Mouse (Mus musculus): ENCODE data around the gene Gpr89. TPM values are rescaled to one million over a fixed set of nuclear protein-coding genes. Genes with fewer than 3 reads are reported as not detected.

The Gpr89 gene
- polyA plus RNA-seq, 1 experiment from 2014 or later = 38.1 TPM

DNA sequence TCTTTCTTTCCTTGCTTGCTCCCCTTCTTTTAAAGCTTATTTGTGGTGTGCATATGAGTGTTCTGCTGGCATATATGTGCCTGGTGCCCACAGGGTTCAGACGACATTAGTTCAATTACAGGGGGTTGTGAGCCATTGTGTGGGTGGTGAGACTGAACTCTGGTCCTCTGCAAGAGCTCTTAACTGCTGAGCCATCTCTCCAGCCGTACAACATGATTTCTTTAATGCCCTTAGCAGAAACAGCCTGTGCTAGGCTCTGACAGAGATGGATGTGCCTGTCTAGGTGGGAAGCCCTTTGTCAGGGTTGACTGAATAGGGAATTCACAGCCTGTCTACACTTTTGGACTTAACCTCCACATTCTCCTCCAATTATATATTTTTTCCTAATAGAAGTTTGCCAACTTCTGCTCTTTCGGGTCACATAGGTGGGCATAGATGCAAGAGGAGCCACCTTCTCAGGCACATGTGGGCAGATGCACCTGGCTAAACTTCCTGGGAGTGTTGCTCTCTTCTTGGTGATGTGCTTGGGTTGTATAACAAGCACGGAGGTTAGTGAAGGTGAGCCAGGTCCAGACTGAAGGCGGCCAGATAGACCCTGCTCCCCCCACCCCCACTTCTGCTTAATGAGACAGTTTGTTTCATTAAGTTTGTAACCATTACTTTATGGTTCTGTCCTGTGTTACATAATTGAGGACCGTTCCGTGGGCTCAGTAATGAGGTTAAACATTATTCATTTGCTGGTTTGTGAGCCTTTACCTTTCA is 70.4 kb downstream of the Gpr89 start:
- H3K4me3 ChIP-seq = no peak overlapping the region
- H3K27me3 ChIP-seq (replicated peaks; ENCODE audit: low read depth, poor library complexity, severe bottlenecking) = no peaks in the 10 kb centered on the region
- H3K27ac ChIP-seq (replicated peaks) = no peak overlapping the region
- no peaks in the 10 kb centered on the region for H3K9me3 ChIP-seq
- H3K4me1 ChIP-seq = 0 out of 2 replicates have a peak, but pooled peaks cover 3% of the 10 kb centered on the region
- no peak for DNase-seq (ENCODE audit: low spot score)
- 84% methylated on average over 7 of the region's 7 CpGs for WGBS
- H3K36me3 ChIP-seq (replicated peaks) = no peaks in the 10 kb centered on the region

DNA sequence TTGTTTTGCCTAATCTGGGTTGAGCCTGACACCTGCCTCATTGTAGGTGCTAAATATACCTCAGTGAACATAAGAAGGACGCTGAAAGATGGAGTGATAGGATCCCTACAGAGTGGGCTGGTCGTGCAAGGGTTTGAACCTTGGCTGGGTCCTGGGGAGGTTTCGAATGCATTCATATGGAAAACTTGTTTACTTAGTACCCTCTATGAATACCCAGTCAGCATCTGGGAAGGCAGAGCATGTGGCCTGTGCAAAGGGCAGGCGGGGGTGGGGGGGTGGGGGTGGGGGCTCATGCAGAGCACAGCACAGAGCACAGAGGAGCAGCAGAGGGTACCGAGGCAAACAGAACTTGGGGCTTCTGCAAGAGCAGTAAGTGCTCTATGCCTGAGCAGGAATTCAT is 72.2 kb downstream of the Gpr89 start:
- 40% methylated on average over 5 of the region's 5 CpGs for WGBS
- no peak overlapping the region for H3K27ac ChIP-seq (replicated peaks)

DNA sequence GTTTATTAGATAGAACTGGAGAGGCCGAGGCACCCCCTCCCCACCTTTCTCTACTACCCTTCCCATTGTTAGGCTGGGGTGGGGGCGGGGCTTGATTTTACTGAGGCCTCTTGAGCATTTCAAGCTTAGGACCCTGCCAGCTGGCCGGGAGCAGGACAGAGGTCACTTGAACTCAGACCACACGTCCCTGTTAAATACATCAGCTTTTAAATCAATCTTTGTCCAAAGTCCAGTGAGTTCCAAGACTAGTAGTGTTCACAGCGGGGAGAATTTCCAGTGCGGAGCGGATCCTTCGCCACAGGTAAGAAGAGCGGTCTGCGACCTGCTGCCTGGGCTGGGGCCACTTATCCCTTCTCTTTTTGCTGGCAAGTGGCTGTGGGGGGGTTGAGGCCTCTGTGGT is 75.3 kb downstream of the Gpr89 start:
- no peaks in the 10 kb centered on the region for H3K27me3 ChIP-seq (replicated peaks; ENCODE audit: low read depth, poor library complexity, severe bottlenecking)
- no peaks in the 10 kb centered on the region for H3K9me3 ChIP-seq
- H3K36me3 ChIP-seq (replicated peaks) = no peaks in the 10 kb centered on the region
- peaks cover 13% of the 10 kb centered on the region; the same call in 1 of the 2 replicates for H3K4me1 ChIP-seq
- no peak overlapping the region for H3K27ac ChIP-seq (replicated peaks)
- WGBS = 81% methylated on average over 10 of the region's 10 CpGs
- no peak overlapping the region for H3K4me3 ChIP-seq
- DNase-seq (ENCODE audit: low spot score) = no peak

More for the DNA sequence above, 72.2 kb downstream of the Gpr89 start:
- Histone ChIP-seq H3K9me3 (no peaks in the 10 kb centered on the region), H3K27me3 (replicated peaks; ENCODE audit: low read depth, poor library complexity, severe bottlenecking) (no peaks in the 10 kb centered on the region), H3K4me1 (0 out of 2 replicates have a peak, but pooled peaks cover 9% of the 10 kb centered on the region), H3K4me3 (no peak overlapping the region), H3K36me3 (replicated peaks) (no peaks in the 10 kb centered on the region)
- DNase-seq (ENCODE audit: low spot score) = no peak

DNA sequence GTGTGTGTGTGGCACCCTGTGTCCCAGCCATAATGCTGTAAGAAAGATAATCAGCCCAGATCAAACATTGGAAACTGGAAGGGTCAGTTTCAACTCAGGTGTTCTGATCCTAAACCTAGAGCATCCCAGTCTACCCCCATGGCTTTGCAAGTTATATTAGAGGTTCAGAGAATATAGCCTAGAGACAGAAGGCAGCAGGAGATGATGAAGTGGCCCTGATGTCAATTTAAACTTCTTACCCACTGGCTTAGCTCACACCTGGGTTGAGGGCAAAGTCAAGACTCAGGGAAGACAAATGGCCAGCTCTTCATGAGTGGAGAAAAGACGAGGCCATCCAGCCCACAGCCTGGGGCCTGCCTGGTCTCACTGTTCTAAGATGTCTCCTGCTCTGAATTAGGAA is 76.2 kb downstream of the Gpr89 start, which contains the start of the genes Pdzk1 and Cd160:
TSS of gene Pdzk1 (plus strand) at position 301 of the 400 bp plus-strand sequence.
TSS of gene Cd160 (minus strand) at position 368 of the 400 bp plus-strand sequence.
- H3K27ac ChIP-seq (replicated peaks) = no peak within 1 kb of the TSS

DNA sequence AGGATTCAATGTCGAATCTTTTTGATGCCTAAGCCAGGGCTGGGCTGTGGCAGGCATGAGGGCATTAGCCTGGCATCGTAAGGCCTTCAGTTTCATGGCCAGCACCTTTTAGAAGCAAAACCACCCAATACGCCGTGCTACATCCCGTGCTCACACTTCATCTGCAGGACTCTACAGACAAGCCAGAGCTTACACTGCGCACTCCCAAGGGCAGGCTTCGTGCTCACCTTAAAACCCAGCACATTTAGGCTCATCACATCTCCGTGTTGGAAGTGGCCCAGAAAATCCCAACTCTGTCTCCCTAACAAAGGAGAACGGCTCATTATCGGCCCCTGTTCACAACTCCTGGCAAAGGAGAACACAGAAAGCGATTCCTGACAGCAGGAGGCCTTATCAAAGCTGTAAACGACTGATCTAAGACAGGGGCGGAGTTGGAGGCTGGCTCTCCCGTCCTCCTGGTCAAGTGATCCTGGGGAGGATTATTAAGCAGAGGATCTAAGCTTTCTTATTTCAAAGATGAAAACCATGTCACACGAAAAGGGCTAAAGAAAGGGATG is 76.8 kb downstream of the Gpr89 start:
- no peaks in the 10 kb centered on the region for H3K36me3 ChIP-seq (replicated peaks)
- H3K27ac ChIP-seq (replicated peaks) = no peak overlapping the region
- DNase-seq (ENCODE audit: low spot score) = no peak

More for the DNA sequence above, 76.2 kb downstream of the Gpr89 start, which contains the start of the genes Pdzk1 and Cd160:
- Histone ChIP-seq H3K36me3 (replicated peaks) (no peaks in the 10 kb centered on the region), H3K9me3 (no peaks in the 10 kb centered on the region), H3K27me3 (replicated peaks; ENCODE audit: low read depth, poor library complexity, severe bottlenecking) (no peaks in the 10 kb centered on the region), H3K4me1 (peaks cover 13% of the 10 kb centered on the region; the same call in 1 of the 2 replicates), H3K4me3 (no peak within 1 kb of the TSS)
- WGBS = 76% methylated on average over 1 of the region's 1 CpGs
- DNase-seq (ENCODE audit: low spot score) = no peak

DNA sequence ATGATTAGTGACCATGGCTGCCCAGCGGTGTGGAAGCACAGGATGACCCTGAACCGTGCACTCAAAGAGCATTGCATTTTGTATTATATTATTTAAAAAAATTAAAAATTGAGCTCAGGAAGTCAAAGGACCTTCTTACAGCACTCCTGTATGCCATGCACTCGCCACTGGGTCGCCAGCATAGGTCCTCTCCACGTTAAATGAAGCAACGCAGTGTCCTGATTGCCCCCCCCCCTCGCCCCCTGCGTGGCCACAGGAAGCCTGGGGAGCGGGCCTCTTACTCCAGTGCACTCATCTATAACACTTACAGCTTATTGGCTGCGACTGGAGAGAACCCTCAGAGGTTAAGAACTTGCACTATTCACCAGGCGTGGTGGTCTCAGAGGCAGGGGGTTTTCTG is 79.9 kb downstream of the Gpr89 start:
- H3K4me1 ChIP-seq = peaks cover 13% of the 10 kb centered on the region; the same call in 1 of the 2 replicates
- no peaks in the 10 kb centered on the region for H3K9me3 ChIP-seq
- no peaks in the 10 kb centered on the region for H3K27me3 ChIP-seq (replicated peaks; ENCODE audit: low read depth, poor library complexity, severe bottlenecking)
- no peak for DNase-seq (ENCODE audit: low spot score)
- H3K36me3 ChIP-seq (replicated peaks) = no peaks in the 10 kb centered on the region
- H3K4me3 ChIP-seq = no peak overlapping the region
- H3K27ac ChIP-seq (replicated peaks) = no peak overlapping the region
- 49% methylated on average over 11 of the region's 11 CpGs for WGBS

More for the DNA sequence above, 76.8 kb downstream of the Gpr89 start:
- Histone ChIP-seq H3K4me1 (peaks cover 16% of the 10 kb centered on the region; the same call in 1 of the 2 replicates), H3K27me3 (replicated peaks; ENCODE audit: low read depth, poor library complexity, severe bottlenecking) (no peaks in the 10 kb centered on the region), H3K9me3 (no peaks in the 10 kb centered on the region), H3K4me3 (no peak overlapping the region)
- WGBS = 48% methylated on average over 15 of the region's 15 CpGs

DNA sequence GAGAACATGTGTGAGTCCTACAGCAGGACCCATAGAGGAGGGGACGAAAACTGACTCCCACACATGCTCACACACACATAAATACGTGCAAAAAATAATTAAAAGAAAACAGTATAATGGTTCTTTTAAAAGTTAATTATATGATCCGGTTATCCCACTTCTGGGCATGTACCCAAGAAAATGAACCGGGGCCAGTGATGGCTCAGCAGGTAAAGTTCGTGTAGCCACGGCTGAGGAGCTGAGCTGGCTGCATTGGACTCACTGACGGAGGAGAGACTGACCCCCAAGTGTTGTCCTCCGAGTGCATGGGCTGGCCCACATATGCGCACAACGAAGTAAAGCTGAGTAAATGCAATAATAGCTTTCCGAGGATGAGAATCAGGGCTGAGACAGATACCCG is 80.5 kb downstream of the Gpr89 start:
- 86% methylated on average over 12 of the region's 12 CpGs for WGBS
- Histone ChIP-seq H3K9me3 (no peaks in the 10 kb centered on the region), H3K27me3 (replicated peaks; ENCODE audit: low read depth, poor library complexity, severe bottlenecking) (no peaks in the 10 kb centered on the region), H3K27ac (replicated peaks) (no peak overlapping the region), H3K36me3 (replicated peaks) (no peaks in the 10 kb centered on the region), H3K4me3 (no peak overlapping the region), H3K4me1 (peaks cover 12% of the 10 kb centered on the region; the same call in 1 of the 2 replicates)
- no peak for DNase-seq (ENCODE audit: low spot score)

DNA sequence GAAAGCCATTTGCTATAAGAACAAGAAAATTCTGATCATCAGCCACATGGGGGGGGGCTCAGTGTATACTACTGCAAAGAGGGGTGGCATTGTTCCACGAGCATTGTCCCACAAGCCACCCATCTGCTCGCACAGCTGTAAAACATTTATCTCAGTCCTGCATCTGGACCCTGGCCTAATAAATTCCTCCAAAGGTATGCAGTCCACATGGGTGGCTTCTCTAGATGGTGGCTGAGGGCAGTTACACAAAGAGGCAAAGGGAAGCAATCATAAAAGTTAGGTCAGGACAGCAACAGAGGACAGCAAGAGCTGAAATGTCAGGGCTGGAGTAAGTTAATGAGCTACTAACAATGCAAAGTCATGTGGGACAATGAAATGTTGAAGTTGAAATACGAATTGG is 81.4 kb downstream of the Gpr89 start:
- Histone ChIP-seq H3K27ac (replicated peaks) (no peak overlapping the region), H3K36me3 (replicated peaks) (no peaks in the 10 kb centered on the region), H3K9me3 (no peaks in the 10 kb centered on the region), H3K4me3 (no peak overlapping the region), H3K27me3 (replicated peaks; ENCODE audit: low read depth, poor library complexity, severe bottlenecking) (no peaks in the 10 kb centered on the region), H3K4me1 (peaks cover 7% of the 10 kb centered on the region; the same call in 1 of the 2 replicates)
- no peak for DNase-seq (ENCODE audit: low spot score)
- 72% methylated on average over 3 of the region's 3 CpGs for WGBS

DNA sequence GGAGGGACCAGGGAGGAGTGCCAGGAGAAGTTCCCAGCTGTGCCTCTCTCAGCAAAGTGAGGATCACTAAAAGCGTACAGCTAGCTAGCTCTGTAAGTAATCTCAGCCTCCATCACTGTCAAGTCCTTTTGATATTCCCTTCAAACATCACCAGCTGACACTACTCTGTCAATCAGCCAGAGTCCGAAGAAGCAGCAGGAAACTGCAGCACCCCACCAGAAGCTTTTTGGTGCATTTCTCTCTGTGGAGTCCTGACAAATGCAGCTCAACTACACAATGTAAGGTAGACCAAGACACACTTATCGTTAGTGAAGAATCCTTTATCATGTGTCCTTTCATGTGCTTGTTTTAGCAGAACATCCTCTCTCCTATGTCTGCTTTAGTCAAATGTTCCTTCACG is 83.6 kb downstream of the Gpr89 start:
- Histone ChIP-seq H3K4me3 (no peak overlapping the region), H3K4me1 (peaks cover 7% of the 10 kb centered on the region; the same call in 1 of the 2 replicates), H3K36me3 (replicated peaks) (no peaks in the 10 kb centered on the region), H3K9me3 (0 out of 2 replicates have a peak, but pooled peaks cover 6% of the 10 kb centered on the region), H3K27ac (replicated peaks) (no peak overlapping the region), H3K27me3 (replicated peaks; ENCODE audit: low read depth, poor library complexity, severe bottlenecking) (no peaks in the 10 kb centered on the region)
- DNase-seq (ENCODE audit: low spot score) = no peak
- WGBS = 89% methylated on average over 4 of the region's 4 CpGs

DNA sequence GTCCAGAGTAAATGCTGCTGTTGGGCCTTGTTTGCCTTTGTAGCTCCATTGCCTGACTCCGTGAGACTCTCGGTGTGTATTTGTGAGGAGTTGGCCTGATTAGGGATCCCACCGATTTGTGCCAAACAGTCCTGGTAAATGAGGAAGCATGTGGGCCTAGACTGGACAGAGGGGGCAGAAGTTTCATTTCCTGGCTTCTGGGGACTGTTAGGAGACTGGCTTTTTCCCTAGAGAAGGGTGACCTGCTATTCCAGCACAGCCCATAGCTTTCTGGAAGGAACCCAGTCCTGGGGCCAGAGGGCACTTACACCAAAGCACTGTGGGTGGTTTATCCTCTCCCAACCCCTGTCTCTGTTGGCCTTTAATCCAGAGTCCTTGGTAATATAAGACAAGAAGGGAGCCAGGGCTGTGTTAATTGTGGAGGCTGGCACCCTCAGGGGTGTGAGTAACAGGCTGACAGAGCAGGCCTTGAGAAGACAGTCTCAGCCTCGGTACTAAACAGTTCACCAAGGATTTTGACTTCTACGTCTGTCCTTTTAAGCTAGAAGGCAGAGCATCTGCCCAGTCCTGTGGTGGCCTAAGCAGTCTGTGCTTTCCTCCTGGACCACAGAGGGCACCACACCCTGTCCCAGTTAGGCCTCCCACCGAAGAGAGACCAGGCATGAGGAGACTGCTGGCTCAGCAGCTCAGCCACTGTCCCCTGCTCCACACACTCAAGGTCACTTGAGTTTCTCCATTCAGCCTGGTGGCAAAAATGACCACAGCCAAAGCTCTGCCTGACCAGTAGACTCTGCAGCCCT is 84.8 kb downstream of the Gpr89 start:
- Histone ChIP-seq H3K27ac (replicated peaks) (no peak overlapping the region), H3K9me3 (0 out of 2 replicates have a peak, but pooled peaks cover 6% of the 10 kb centered on the region), H3K27me3 (replicated peaks; ENCODE audit: low read depth, poor library complexity, severe bottlenecking) (no peaks in the 10 kb centered on the region), H3K36me3 (replicated peaks) (no peaks in the 10 kb centered on the region), H3K4me1 (peaks cover 5% of the 10 kb centered on the region; the same call in 1 of the 2 replicates), H3K4me3 (no peak overlapping the region)
- WGBS = 79% methylated on average over 6 of the region's 6 CpGs
- no peak for DNase-seq (ENCODE audit: low spot score)

Data from embryonic facial prominence, embryonic 10.5 days (tissue).